Mouse (Mus musculus) embryonic facial prominence, embryonic 11.5 days (tissue): Measurements from ENCODE around the gene Ttc36. TPM values are rescaled to one million over a fixed set of nuclear protein-coding genes. Genes with fewer than 3 reads are reported as not detected.
"Not testable (repeated sequence)": the region's sequence is repeated elsewhere in the genome, so short reads cannot be mapped to it uniquely, and the experiment has no call there.

Experiments used
- ATAC-seq: fragments of 200-750 bp; cut with Nextera tagmentation; replicated peaks from 2 replicates; pipeline ENCODE4 v1.8.0; 2017; ENCODE audit warnings: low read depth; ENCODE audit not compliant: insufficient number of reproducible peaks, low FRiP score, low TSS enrichment
- DNase-seq: peaks from one replicate; pipeline ENCODE4 v3.0.0-alpha.2; 2015; ENCODE audit warnings: low spot score
- H3K27ac ChIP-seq: fragments of 300-500 bp; sonication (generic); replicated peaks from 2 replicates; pipeline ENCODE4 v1.5.1; 2014; ENCODE audit warnings: mild to moderate bottlenecking, low read depth, low read length, control low read depth
- H3K27me3 ChIP-seq: fragments of 300-500 bp; sonication (generic); 2 replicates; pipeline ENCODE4 v1.6.1; 2014; ENCODE audit warnings: mild to moderate bottlenecking, low read length, moderate library complexity, mixed read lengths; ENCODE audit not compliant: control insufficient read depth, insufficient read depth
- H3K36me3 ChIP-seq: fragments of 300-500 bp; sonication (generic); replicated peaks from 2 replicates; pipeline ENCODE4 v1.6.1; 2014; ENCODE audit warnings: low read depth, mild to moderate bottlenecking, low read length, moderate library complexity, mixed read lengths; ENCODE audit not compliant: control insufficient read depth, insufficient read depth
- H3K4me1 ChIP-seq: fragments of 300-500 bp; sonication (generic); 2 replicates; pipeline ENCODE4 v1.6.1; 2014; ENCODE audit warnings: low read length, mixed read lengths; ENCODE audit not compliant: control insufficient read depth, insufficient read depth
- H3K4me2 ChIP-seq: fragments of 300-500 bp; sonication (generic); 2 replicates; pipeline ENCODE4 v1.6.1; 2014; ENCODE audit warnings: low read depth, mild to moderate bottlenecking, control low read depth, low read length, moderate library complexity
- H3K4me3 ChIP-seq: fragments of 300-500 bp; sonication (generic); 2 replicates; pipeline ENCODE4 v1.5.1; 2014; ENCODE audit warnings: low read depth, low read length, control low read depth
- H3K9ac ChIP-seq: fragments of 300-500 bp; sonication (generic); replicated peaks from 2 replicates; pipeline ENCODE4 v1.6.1; 2014; ENCODE audit warnings: mild to moderate bottlenecking, control low read depth, low read length
- H3K9me3 ChIP-seq: fragments of 300-500 bp; sonication (generic); replicated peaks from 2 replicates; pipeline ENCODE4 v1.6.1; 2016; ENCODE audit warnings: mild to moderate bottlenecking, low read length, inconsistent platforms, mixed read lengths; ENCODE audit not compliant: control insufficient read depth
- WGBS: fragments of 180-500 bp; shearing (Covaris S2); extraction: QIAGEN DNeasy Blood & Tissue Kit; methylation state at CpG from one replicate; pipeline ENCODE4 v1.1.7; 2014; 5-methylcytosine and 5-hydroxymethylcytosine counted together
- polyA plus RNA-seq: library from polyadenylated mRNA; unstranded; fragments of >200 nt; fragmentation: Nextera tagmentation; extraction: Ambion mirVana; gene quantifications from 2 replicates; pipeline ENCODE4 v1.2.1, GENCODE M21; 2014

Ttc36 gene
- polyA plus RNA-seq, 1 experiment from 2014 or later, result not detected

DNA sequence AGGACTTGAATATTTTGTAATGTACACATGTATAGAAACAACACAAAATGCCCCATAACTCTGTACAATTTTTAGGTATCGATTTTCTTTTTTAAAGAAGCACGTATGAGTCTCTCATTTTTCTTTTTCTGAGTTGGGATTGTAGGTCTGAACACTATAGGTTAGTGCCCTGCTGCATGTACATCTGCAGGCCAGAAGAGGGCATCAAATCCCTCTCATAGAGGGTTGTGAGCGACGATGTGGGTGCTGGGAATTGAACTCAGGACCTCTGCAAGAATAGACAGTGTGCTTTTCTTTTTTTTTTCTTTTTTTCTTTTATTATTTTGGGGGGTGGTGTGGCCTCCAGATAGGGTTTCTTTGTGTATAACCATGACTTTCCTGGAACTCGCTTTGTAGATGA is 31.5 kb downstream of the Ttc36 start:
- no peaks in the 10 kb centered on the region for H3K4me1 ChIP-seq
- H3K27me3 ChIP-seq, result no peaks in the 10 kb centered on the region
- no peak overlapping the region for H3K4me3 ChIP-seq
- WGBS, result 90% methylated on average over 5 of the region's 5 CpGs
- H3K9ac ChIP-seq, result no peak overlapping the region
- H3K4me2 ChIP-seq, result no peak overlapping the region
- H3K9me3 ChIP-seq, result no peaks in the 10 kb centered on the region
- no peak for DNase-seq
- ATAC-seq, result no peak
- no peaks in the 10 kb centered on the region for H3K36me3 ChIP-seq
- no peak overlapping the region for H3K27ac ChIP-seq

DNA sequence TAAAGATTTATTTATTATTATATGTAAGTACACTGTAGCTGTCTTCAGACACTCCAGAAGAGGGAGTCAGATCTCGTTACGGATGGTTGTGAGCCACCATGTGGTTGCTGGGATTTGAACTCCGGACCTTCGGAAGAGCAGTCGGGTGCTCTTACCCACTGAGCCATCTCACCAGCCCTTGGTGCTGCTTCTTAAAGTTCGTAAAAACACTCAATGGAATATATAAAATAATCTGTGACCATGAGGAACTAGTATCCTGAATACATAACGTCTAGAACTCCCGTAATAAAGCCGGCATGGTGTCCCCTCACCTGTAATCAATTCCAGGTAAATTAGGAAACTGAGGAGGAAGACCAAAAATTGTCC is 34.9 kb downstream of the Ttc36 start:
- DNase-seq, H3K27ac ChIP-seq, H3K36me3 ChIP-seq, ATAC-seq, H3K9me3 ChIP-seq, H3K27me3 ChIP-seq, H3K4me2 ChIP-seq, H3K4me1 ChIP-seq, H3K9ac ChIP-seq: not testable (repeated sequence)
- H3K4me3 ChIP-seq, result peak overlapping the region; percentile 97
- 39% methylated on average over 7 of the region's 9 CpGs for WGBS

DNA sequence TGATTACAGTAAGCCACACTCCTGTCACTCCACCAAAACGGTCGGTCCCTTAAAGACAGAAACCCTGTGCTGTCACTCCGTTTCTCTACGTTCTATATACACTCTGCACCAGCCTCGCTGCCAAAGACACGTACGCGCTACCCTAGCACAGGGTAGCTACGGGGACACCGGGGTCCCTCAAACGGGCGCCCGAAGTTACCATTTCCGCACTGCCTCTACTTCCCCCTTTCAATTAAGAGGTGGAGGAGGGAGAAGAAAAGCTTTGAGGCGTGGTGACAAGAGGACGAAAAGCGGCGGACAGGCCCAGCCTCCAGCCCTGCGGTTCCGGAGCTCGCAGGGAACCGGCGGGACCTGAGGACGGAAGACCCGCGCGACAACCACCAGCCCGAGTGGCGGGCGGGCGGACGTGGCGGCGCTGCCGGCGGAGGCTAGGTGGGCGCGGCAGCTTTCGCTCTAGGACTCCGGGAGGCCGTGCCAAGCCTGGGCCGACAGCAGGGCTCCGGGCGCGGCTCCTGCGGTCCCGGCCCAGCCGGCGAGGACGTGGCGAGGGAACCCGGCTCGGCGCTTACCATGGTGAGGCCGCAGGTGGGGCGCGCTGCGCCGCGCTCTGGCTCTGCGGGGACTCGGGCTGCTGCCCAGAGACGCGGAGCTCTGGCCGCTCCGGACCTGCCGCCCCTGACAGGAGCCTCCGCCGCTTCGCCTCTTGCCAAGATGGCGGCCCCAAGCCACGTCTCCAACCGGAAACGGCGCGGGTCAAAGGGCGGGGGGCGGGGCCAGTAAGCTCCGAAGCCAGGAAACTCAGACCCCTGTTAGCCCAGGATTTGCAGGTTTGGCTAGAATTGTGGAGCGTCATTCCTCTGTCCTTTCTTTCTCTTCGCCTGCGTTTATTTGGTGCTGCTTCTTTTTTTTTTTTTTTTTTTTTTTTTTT is 35.5 kb downstream of the Ttc36 start, which contains the start of the genes Arcn1 and Ift46:
Gene Arcn1 (minus strand): TSS at position 745 of the 928 bp plus-strand sequence.
Gene Ift46 (plus strand): TSS at position 808 of the 928 bp plus-strand sequence.
- WGBS, result under 1% methylated on average over 81 of the region's 82 CpGs
- ATAC-seq (peak; percentile 82), DNase-seq (peak; percentile 94)
- H3K27ac ChIP-seq, result peak within 1 kb of the TSS; percentile 89
- no peaks in the 10 kb centered on the region for H3K9me3 ChIP-seq
- H3K9ac ChIP-seq, result peak within 1 kb of the TSS; percentile 96
- peak within 1 kb of the TSS; percentile 97 for H3K4me3 ChIP-seq
- H3K36me3 ChIP-seq, result no peaks in the 10 kb centered on the region
- peak within 1 kb of the TSS; percentile 78 for H3K4me2 ChIP-seq
- H3K4me1 ChIP-seq, result no peaks in the 10 kb centered on the region
- no peaks in the 10 kb centered on the region for H3K27me3 ChIP-seq

DNA sequence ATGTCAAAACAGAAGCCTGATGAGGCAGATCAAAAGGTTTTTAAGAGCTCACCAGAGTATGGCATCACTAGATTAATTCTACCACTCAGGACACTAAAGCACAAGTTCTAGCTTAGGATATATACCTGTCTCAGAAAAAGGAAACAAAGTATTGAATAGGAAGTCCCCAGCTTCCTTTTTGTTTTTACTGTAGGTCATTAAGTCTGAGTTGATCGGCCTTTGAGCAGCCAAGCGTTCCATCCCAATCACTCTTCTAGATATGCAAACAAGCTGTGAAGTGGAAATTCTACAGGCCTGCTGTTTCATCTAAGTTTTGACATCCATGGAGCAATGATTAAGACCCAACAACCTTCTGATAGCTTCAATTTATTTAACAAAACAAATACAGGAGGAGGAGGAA is 42.0 kb downstream of the Ttc36 start:
- no peak overlapping the region for H3K27ac ChIP-seq
- H3K9ac ChIP-seq, result no peak overlapping the region
- peaks cover 3% of the 10 kb centered on the region; the same call in 1 of the 2 replicates for H3K36me3 ChIP-seq
- no peaks in the 10 kb centered on the region for H3K27me3 ChIP-seq
- 87% methylated on average over 2 of the region's 2 CpGs for WGBS
- no peaks in the 10 kb centered on the region for H3K9me3 ChIP-seq
- H3K4me3 ChIP-seq, result no peak overlapping the region
- no peaks in the 10 kb centered on the region for H3K4me1 ChIP-seq
- ATAC-seq (no peak), DNase-seq (no peak)
- H3K4me2 ChIP-seq, result no peak overlapping the region

Other genes starting within 250 kb of the Ttc36 start
- 0.13 and 0.31 TPM in 2 replicates for gene Cxcr5, start 241.2 kb downstream of the Ttc36 start, polyA plus RNA-seq
- gene Ddx6, start 198.2 kb downstream of the Ttc36 start, polyA plus RNA-seq, result 14.0 and 15.4 TPM in 2 replicates
- gene Treh, start 129.8 kb downstream of the Ttc36 start, polyA plus RNA-seq, result not detected in 2 replicates
- 27.8 and 30.0 TPM in 2 replicates for gene Phldb1, start 67.9 kb downstream of the Ttc36 start, polyA plus RNA-seq
- gene Arcn1, start 35.2 kb downstream of the Ttc36 start, polyA plus RNA-seq, result 208 and 223 TPM in 2 replicates
- 142 and 152 TPM in 2 replicates for gene Ift46, start 35.2 kb downstream of the Ttc36 start, polyA plus RNA-seq
- 1.2 and 1.4 TPM in 2 replicates for gene Tmem25, start 3.8 kb downstream of the Ttc36 start, polyA plus RNA-seq
- 9.8 and 12.2 TPM in 2 replicates for gene Kmt2a, start 78.2 kb upstream of the Ttc36 start, polyA plus RNA-seq
- 572 and 583 TPM in 2 replicates for gene Atp5l, start 117.7 kb upstream of the Ttc36 start, polyA plus RNA-seq
- gene Ube4a, start 162.5 kb upstream of the Ttc36 start, polyA plus RNA-seq, result 31.3 and 34.3 TPM in 2 replicates
- not detected in 2 replicates for gene Cd3g, start 177.4 kb upstream of the Ttc36 start, polyA plus RNA-seq
- not detected in 2 replicates for gene Cd3d, start 178.7 kb upstream of the Ttc36 start, polyA plus RNA-seq
- not detected in 2 replicates for gene Cd3e, start 206.6 kb upstream of the Ttc36 start, polyA plus RNA-seq
- gene Mpzl2, start 236.7 kb upstream of the Ttc36 start, polyA plus RNA-seq, result 8.8 and 9.2 TPM in 2 replicates